Mouse (Mus musculus): ENCODE results near the gene Lyrm7. TPM values are rescaled to one million over a fixed set of nuclear protein-coding genes. Genes with fewer than 3 reads are reported as not detected.

Lyrm7 gene
- polyA plus RNA-seq, 1 experiment: 0.15 TPM

DNA sequence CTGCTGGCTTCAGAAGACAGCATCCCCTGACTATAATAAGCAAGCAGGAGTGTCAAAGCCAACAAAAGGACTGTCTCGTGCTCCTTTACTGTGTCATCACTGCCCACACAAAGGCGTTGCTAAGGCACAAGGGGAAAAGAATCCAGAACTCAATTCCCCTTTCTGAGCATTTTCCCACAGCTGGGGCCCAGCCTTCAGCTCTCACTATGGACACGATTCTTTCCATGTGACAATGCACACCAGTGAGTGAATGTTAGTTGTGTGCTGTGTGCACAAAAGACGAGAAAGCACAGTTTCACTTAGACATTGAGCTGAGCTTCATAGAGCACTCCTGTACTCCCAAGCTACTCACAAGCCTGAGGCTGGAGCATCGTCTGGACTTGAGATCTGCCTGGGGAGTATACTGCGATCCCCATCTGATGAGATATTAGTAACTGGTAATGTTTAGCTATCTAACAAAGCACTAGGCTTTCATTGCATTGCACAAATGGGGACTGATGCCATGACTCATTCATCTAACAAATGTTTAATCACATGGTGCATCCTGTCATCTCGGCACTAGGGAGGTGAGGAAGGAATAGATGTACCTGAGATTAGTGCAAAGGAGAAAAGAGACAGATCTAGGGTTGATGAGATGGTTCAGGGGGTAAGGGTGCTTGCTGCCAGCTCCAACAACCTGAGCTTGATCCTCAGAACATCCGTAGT, 47.8 kb downstream of the Lyrm7 start:
- no peak overlapping the region for H3K4me3 ChIP-seq (ENCODE audit: low read depth, low read length)
- WGBS: 59% methylated on average over 8 of the region's 8 CpGs
- peak overlapping the region; percentile 80 for H3K27ac ChIP-seq (ENCODE audit: insufficient read depth, low read depth, low read length)
- TF ChIP-seq POLR2A (IDR thresholded peaks at IDR 0.05; ENCODE audit: low read depth, low read length) (no peak), CTCF (IDR thresholded peaks at IDR 0.05; ENCODE audit: extremely low read depth, insufficient read length, insufficient replicate concordance, low read depth, low read length) (no peak)
- H3K36me3 ChIP-seq (ENCODE audit: control insufficient read depth, insufficient read depth, low read length): no peaks in the 10 kb centered on the region
- peaks cover 27% of the 10 kb centered on the region; the same call in 1 of the 2 replicates for H3K4me1 ChIP-seq (ENCODE audit: control insufficient read depth, insufficient read depth, insufficient read length, low read length)
- no peaks in the 10 kb centered on the region for H3K27me3 ChIP-seq (ENCODE audit: control insufficient read depth, insufficient read depth, low read length)

DNA sequence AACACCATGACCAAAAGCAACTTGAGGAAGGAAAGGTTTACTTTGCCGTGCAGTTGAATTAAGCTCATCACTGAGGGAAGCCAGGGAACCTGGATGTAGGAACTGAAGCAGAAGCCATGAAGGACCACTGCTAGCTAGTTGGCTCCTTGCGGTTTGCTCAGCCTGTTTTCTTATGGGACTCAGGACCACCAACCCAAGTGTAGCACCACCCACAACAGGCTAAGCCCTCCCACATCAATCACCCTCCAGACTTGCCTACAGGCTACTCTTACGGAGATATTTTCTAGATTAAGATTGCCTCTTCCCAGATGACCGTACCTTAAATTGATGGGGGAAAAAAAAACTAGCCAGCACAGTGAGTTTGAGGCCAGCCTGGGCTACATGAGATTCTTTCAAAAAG, 48.4 kb downstream of the Lyrm7 start:
- Histone ChIP-seq H3K4me1 (ENCODE audit: control insufficient read depth, insufficient read depth, insufficient read length, low read length) (peaks cover 32% of the 10 kb centered on the region; the same call in 1 of the 2 replicates), H3K4me3 (ENCODE audit: low read depth, low read length) (no peak overlapping the region), H3K27me3 (ENCODE audit: control insufficient read depth, insufficient read depth, low read length) (no peaks in the 10 kb centered on the region), H3K27ac (ENCODE audit: insufficient read depth, low read depth, low read length) (peak overlapping the region; percentile 82; the same call in 1 of the 2 replicates), H3K36me3 (ENCODE audit: control insufficient read depth, insufficient read depth, low read length) (no peaks in the 10 kb centered on the region)
- TF ChIP-seq CTCF (IDR thresholded peaks at IDR 0.05; ENCODE audit: extremely low read depth, insufficient read length, insufficient replicate concordance, low read depth, low read length): no peak
- no peak for TF ChIP-seq POLR2A (IDR thresholded peaks at IDR 0.05; ENCODE audit: low read depth, low read length)
- WGBS: 92% methylated on average over 4 of the region's 4 CpGs

DNA sequence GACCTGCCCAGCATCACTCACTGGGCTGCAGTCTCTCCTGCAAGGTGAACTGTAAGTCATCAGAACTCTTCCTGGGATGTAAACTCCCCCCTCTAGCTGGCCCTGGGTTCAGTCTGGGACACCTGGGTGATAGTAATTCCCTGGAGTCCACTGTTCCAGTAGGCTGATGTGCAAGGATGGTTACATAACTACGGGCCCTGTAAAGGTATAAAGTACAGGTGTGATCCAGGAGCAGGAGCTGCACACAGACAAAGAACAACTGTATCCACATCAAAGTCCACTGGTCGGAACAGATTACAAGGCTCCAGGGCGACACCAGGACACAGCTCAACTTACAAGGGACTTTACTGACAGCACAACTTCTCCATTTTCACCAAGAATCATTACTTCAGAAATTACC, 49.7 kb downstream of the Lyrm7 start:
- 23% methylated on average over 3 of the region's 3 CpGs for WGBS
- TF ChIP-seq CTCF (IDR thresholded peaks at IDR 0.05; ENCODE audit: extremely low read depth, insufficient read length, insufficient replicate concordance, low read depth, low read length): no peak
- no peak for TF ChIP-seq POLR2A (IDR thresholded peaks at IDR 0.05; ENCODE audit: low read depth, low read length)
- Histone ChIP-seq H3K36me3 (ENCODE audit: control insufficient read depth, insufficient read depth, low read length) (no peaks in the 10 kb centered on the region), H3K27ac (ENCODE audit: insufficient read depth, low read depth, low read length) (peak overlapping the region; percentile 82), H3K27me3 (ENCODE audit: control insufficient read depth, insufficient read depth, low read length) (no peaks in the 10 kb centered on the region), H3K4me3 (ENCODE audit: low read depth, low read length) (no peak overlapping the region), H3K4me1 (ENCODE audit: control insufficient read depth, insufficient read depth, insufficient read length, low read length) (peaks cover 37% of the 10 kb centered on the region)

DNA sequence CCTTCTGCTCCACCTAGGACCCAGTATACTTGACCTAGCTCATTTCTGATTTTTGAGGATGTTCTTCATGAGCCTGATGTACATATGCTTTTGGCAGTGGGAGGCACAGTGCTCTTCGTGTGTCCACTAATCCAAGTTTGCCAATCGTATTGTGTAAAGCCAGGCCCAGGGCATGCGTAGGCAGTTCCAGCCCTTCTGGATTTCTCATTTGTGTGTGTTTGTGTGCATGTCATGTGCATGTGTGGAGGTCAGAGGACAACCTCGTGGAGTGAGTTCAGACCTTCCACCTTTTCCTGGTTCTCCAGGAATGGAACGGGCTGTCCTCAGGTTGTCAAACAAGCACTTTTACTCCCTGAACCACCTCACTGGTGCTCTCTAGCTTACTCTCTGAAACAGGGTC, 51.1 kb downstream of the Lyrm7 start:
- H3K27ac ChIP-seq (ENCODE audit: insufficient read depth, low read depth, low read length): peak overlapping the region; percentile 26
- H3K4me1 ChIP-seq (ENCODE audit: control insufficient read depth, insufficient read depth, insufficient read length, low read length): peaks cover 38% of the 10 kb centered on the region
- H3K36me3 ChIP-seq (ENCODE audit: control insufficient read depth, insufficient read depth, low read length): no peaks in the 10 kb centered on the region
- 65% methylated on average over 5 of the region's 5 CpGs for WGBS
- H3K27me3 ChIP-seq (ENCODE audit: control insufficient read depth, insufficient read depth, low read length): no peaks in the 10 kb centered on the region
- no peak overlapping the region for H3K4me3 ChIP-seq (ENCODE audit: low read depth, low read length)
- TF ChIP-seq POLR2A (IDR thresholded peaks at IDR 0.05; ENCODE audit: low read depth, low read length) (no peak), CTCF (IDR thresholded peaks at IDR 0.05; ENCODE audit: extremely low read depth, insufficient read length, insufficient replicate concordance, low read depth, low read length) (no peak)

DNA sequence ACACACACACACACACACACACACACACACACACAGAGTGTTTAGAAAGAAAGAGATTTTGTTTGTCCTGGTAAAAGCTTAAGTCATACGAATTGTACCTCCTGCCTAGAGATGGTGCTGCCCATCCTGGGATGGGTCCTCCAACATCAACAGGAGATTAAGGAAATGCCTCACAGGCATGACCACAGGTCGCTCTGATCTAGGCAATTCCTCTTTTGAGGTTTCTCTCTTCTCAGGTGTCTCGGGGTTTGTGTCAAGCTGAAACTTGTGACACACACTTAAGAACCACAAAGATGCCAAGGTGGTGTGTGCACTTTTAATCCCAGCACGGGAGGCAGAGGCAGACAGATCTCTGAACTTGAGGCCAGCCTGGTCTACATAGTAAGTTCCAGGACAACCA, 52.5 kb downstream of the Lyrm7 start:
- TF ChIP-seq CTCF (IDR thresholded peaks at IDR 0.05; ENCODE audit: extremely low read depth, insufficient read length, insufficient replicate concordance, low read depth, low read length): no peak
- TF ChIP-seq POLR2A (IDR thresholded peaks at IDR 0.05; ENCODE audit: low read depth, low read length): no peak
- H3K4me3 ChIP-seq (ENCODE audit: low read depth, low read length): no peak overlapping the region
- no peaks in the 10 kb centered on the region for H3K36me3 ChIP-seq (ENCODE audit: control insufficient read depth, insufficient read depth, low read length)
- peaks cover 45% of the 10 kb centered on the region for H3K4me1 ChIP-seq (ENCODE audit: control insufficient read depth, insufficient read depth, insufficient read length, low read length)
- H3K27ac ChIP-seq (ENCODE audit: insufficient read depth, low read depth, low read length): peak overlapping the region; percentile 73
- H3K27me3 ChIP-seq (ENCODE audit: control insufficient read depth, insufficient read depth, low read length): no peaks in the 10 kb centered on the region
- 72% methylated on average over 4 of the region's 4 CpGs for WGBS

DNA sequence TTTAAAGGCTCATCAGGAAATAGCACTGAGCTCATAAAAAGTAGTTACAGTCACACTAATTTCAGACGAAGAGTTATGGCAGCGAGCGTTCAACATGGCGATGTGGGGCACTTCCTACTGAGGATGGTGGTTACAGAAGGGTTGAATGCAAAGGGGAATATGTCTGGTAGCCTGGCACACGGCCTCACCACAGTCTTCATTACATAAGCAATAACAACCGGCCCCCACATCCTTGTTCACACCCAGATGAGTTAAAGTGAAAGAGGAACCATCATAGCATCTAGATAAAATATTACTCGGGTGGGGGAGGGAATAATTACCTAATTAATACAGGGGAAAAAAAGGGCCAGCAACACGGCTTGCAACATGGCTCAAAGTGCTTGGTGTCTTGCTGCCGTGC, 53.0 kb downstream of the Lyrm7 start:
- H3K36me3 ChIP-seq (ENCODE audit: control insufficient read depth, insufficient read depth, low read length): no peaks in the 10 kb centered on the region
- WGBS: 15% methylated on average over 9 of the region's 9 CpGs
- H3K4me1 ChIP-seq (ENCODE audit: control insufficient read depth, insufficient read depth, insufficient read length, low read length): peaks cover 44% of the 10 kb centered on the region
- H3K4me3 ChIP-seq (ENCODE audit: low read depth, low read length): no peak overlapping the region
- peak overlapping the region; percentile 73 for H3K27ac ChIP-seq (ENCODE audit: insufficient read depth, low read depth, low read length)
- TF ChIP-seq POLR2A (IDR thresholded peaks at IDR 0.05; ENCODE audit: low read depth, low read length) (no peak), CTCF (IDR thresholded peaks at IDR 0.05; ENCODE audit: extremely low read depth, insufficient read length, insufficient replicate concordance, low read depth, low read length) (no peak)
- H3K27me3 ChIP-seq (ENCODE audit: control insufficient read depth, insufficient read depth, low read length): no peaks in the 10 kb centered on the region

DNA sequence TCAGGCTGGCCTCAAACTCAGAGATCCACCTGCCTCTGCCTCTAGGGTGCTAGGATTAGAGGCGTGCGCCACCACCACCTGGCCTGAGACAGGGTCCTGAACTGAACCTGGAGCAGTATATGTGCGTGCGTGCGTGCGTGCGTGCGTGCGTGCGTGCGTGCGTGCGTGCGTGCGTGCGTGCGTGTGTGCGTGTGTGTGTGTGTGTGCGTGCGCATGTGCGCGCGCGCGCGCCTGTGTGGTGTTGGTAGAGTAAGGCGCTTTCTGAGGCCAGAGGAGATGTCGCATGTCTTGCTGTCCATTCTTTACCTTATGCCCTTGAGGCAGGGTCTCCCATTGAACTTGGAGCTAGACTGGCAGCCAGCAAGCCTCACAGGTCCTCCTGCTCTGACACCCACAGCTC, 53.8 kb downstream of the Lyrm7 start:
- Histone ChIP-seq H3K4me1 (ENCODE audit: control insufficient read depth, insufficient read depth, insufficient read length, low read length) (peaks cover 47% of the 10 kb centered on the region), H3K27me3 (ENCODE audit: control insufficient read depth, insufficient read depth, low read length) (no peaks in the 10 kb centered on the region), H3K36me3 (ENCODE audit: control insufficient read depth, insufficient read depth, low read length) (no peaks in the 10 kb centered on the region), H3K4me3 (ENCODE audit: low read depth, low read length) (no peak overlapping the region), H3K27ac (ENCODE audit: insufficient read depth, low read depth, low read length) (peak overlapping the region; percentile 73)
- TF ChIP-seq POLR2A (IDR thresholded peaks at IDR 0.05; ENCODE audit: low read depth, low read length) (no peak), CTCF (IDR thresholded peaks at IDR 0.05; ENCODE audit: extremely low read depth, insufficient read length, insufficient replicate concordance, low read depth, low read length) (no peak)
- 89% methylated on average over 28 of the region's 28 CpGs for WGBS
